Mouse (Mus musculus): Measurements from ENCODE around the gene Arhgef19. TPM values are rescaled to one million over a fixed set of nuclear protein-coding genes. Genes with fewer than 3 reads are reported as not detected.

Arhgef19 gene
- total and polyA plus RNA-seq, 3 experiments: 0.78 TPM; not detected in 2

DNA sequence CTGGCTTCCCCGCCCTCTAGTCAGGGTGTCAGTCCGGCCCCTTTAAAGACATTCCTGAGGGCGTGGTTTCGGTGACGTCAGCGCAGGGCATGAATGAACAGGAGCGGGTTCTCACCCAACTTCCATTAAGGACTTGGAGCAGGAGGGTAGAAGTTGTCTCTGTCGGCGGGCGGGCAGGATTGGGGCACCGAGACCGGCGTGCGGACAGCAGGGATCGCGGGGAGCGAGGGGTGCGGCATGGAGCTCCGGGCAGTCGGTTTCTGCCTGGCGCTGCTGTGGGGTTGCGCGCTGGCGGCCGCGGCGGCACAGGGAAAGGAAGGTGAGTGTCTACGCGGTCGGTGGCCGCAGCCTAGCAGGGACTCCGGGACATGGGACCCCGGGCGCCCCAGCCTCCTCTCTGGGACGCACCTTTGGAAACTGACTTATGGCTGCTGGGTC is 61.8 kb downstream of the Arhgef19 start, which contains the start of gene Epha2:
Gene Epha2 (plus strand): TSS at position 125 of the 438 bp plus-strand sequence.
- Histone ChIP-seq H3K9ac (ENCODE audit: control insufficient read depth, low read depth, low read length, poor library complexity, severe bottlenecking) (no peak within 1 kb of the TSS), H3K4me1 (ENCODE audit: control insufficient read depth in 1 of 2, insufficient read depth in 2 of 2, low read length in 2 of 2) (no peaks in the 10 kb centered on the region), H3K27ac (ENCODE audit: control insufficient read depth, low read depth, low read length) (no peak within 1 kb of the TSS), H3K9me3 (replicated peaks; ENCODE audit: insufficient read depth, low read length) (no peaks in the 10 kb centered on the region), H3K36me3 (ENCODE audit: control insufficient read depth in 1 of 2, insufficient read depth in 2 of 2, low read length in 2 of 2) (no peaks in the 10 kb centered on the region), H3K79me2 (ENCODE audit: control insufficient read depth, insufficient read depth, low read length, poor library complexity) (no peaks in the 10 kb centered on the region), H3K27me3 (ENCODE audit: control insufficient read depth in 1 of 2, insufficient read depth in 2 of 2, low read length in 2 of 2) (peaks cover 0 to 2% of the 10 kb centered on the region in 2 experiments; a peak in 1 of 4 replicates), H3K4me3 (ENCODE audit: control insufficient read depth in 1 of 2, insufficient read depth in 1 of 2, low read depth in 2 of 2, low read length in 2 of 2) (no peak within 1 kb of the TSS)
- DNase-seq (ENCODE audit: low read depth, low spot score): no peak
- TF ChIP-seq TAL1 (IDR thresholded peaks at IDR 0.05; ENCODE audit: low read length) (no peak), CTCF (IDR thresholded peaks at IDR 0.05 in 2 of 3, conservative IDR thresholded peaks at IDR 0.05 in 1 of 3; ENCODE audit: control insufficient read depth in 1 of 3, insufficient read depth in 1 of 3, low read depth in 2 of 3, low read length in 3 of 3, poor library complexity in 1 of 3, severe bottlenecking in 1 of 3) (no peak), TCF12 (IDR thresholded peaks at IDR 0.05; ENCODE audit: low read depth, low read length) (no peak), POLR2A (IDR thresholded peaks at IDR 0.05; ENCODE audit: control insufficient read depth in 1 of 2, insufficient read depth in 1 of 2, low read depth in 1 of 2, low read length in 2 of 2, poor library complexity in 1 of 2) (0 out of 4 replicates have a peak, but pooled peaks of 1 of the 2 experiments have one; percentile 39)

DNA sequence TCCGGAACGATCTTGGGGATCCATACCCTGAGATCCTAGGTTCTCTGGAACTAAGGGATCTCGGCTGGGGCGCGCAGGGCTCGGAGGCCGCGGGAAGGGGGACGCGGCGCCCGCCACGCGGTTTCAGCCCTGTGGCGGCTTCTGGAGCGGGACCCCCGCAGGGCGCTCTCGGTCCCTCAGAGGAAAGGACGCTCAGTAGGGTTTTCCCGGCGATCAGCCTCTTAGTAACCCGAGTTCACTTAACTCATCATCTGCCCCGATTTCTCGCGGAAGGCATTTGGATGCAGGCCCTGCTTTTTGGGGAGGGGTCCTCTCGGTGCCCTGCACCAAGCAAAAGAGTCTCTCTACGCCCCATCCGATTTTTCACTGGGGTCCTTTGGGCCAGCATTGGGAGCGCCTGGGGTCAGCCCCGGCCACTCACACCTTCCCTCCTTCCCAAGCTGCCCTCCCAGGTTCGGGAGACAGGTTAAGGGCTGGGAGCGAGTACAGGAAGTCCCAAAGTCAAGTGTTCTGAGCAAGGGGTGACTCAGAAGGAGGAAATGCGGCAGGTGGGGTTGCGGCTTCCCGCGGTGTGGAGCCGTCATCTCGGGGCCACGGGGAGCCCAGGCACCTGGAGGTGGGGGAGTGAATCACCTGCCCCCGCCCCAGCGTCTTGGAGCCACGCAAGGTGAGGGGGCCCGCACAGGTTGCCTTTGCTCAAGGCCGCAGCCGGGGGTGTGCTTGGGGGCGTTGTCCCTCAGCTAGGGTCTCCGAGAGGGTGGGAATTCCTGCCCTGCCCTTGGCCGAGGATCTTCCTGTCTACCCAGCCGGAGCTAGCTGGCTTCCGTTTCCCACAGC is 62.5 kb downstream of the Arhgef19 start:
- H3K79me2 ChIP-seq (ENCODE audit: control insufficient read depth, insufficient read depth, low read length, poor library complexity): no peaks in the 10 kb centered on the region
- DNase-seq (ENCODE audit: low read depth, low spot score): no peak
- H3K4me3 ChIP-seq (ENCODE audit: control insufficient read depth in 1 of 2, insufficient read depth in 1 of 2, low read depth in 2 of 2, low read length in 2 of 2): no peak overlapping the region
- no peaks in the 10 kb centered on the region for H3K4me1 ChIP-seq (ENCODE audit: control insufficient read depth in 1 of 2, insufficient read depth in 2 of 2, low read length in 2 of 2)
- H3K9ac ChIP-seq (ENCODE audit: control insufficient read depth, low read depth, low read length, poor library complexity, severe bottlenecking): no peak overlapping the region
- no peaks in the 10 kb centered on the region for H3K9me3 ChIP-seq (replicated peaks; ENCODE audit: insufficient read depth, low read length)
- H3K27me3 ChIP-seq (ENCODE audit: control insufficient read depth in 1 of 2, insufficient read depth in 2 of 2, low read length in 2 of 2): peaks cover 0 to 2% of the 10 kb centered on the region in 2 experiments; a peak in 1 of 4 replicates
- TF ChIP-seq POLR2A (IDR thresholded peaks at IDR 0.05; ENCODE audit: control insufficient read depth in 1 of 2, insufficient read depth in 1 of 2, low read depth in 1 of 2, low read length in 2 of 2, poor library complexity in 1 of 2) (0 out of 4 replicates have a peak, but pooled peaks of 1 of the 2 experiments have one; percentile 10), POLR2AphosphoS2 (IDR thresholded peaks at IDR 0.05; ENCODE audit: low read length) (no peak)
- no peak overlapping the region for H3K27ac ChIP-seq (ENCODE audit: control insufficient read depth, low read depth, low read length)
- no peaks in the 10 kb centered on the region for H3K36me3 ChIP-seq (ENCODE audit: control insufficient read depth in 1 of 2, insufficient read depth in 2 of 2, low read length in 2 of 2)

DNA sequence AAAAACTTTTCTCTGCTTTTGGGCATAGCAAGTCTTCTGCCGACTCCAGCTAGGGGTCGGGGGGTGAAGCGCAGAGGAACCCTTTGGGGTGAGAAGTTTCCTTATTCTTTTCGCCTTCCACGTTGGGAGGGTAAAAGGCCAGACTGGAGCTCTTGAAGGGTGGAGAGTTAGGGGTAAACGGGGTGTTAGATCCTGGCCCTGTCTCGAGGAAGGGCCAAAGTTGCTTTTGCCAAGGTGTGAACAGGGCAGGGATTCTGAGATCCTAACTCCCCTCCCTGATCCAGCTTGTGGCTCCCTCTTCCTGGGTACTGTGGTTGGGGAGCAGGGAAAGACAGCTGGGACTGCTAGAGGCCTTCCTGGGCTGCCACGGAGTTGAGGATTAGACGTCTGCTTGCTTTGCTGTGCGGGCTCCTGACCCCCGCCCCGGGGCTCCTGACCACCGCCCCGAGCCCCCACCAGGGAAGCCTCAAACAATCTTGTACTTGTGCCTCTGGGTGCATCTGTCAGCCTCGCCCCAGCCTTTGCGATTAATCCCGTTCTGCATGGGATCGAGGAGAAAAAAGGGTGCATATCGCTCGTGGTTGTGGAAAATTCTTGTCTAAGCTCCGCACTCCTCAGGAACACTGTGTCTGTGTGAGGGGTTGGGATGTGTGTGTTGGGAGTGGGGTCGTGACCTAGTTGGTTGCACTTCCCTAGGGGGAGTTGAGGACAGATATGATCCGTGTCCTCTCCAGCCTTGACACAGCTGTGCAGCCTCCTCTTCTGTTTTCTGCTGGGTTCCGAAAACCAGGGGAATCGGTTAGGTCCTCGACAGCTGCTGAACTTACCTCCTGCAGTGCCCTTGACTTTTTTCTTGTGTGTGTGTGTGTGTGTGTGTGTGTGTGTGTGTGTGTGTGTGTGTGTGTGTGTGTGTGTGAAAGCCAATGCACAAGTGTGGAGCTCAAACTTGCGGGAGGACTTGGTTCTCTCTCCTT is 63.4 kb downstream of the Arhgef19 start:
- TF ChIP-seq JUND (IDR thresholded peaks at IDR 0.05; ENCODE audit: low read depth, low read length) (no peak), ELF1 (IDR thresholded peaks at IDR 0.05; ENCODE audit: low read depth, low read length) (no peak), POLR2AphosphoS2 (IDR thresholded peaks at IDR 0.05; ENCODE audit: low read length) (no peak), E2F4 (IDR thresholded peaks at IDR 0.05; ENCODE audit: borderline replicate concordance, low read depth, low read length) (no peak), USF1 (IDR thresholded peaks at IDR 0.05; ENCODE audit: low read depth, low read length) (no peak)
- Histone ChIP-seq H3K27ac (ENCODE audit: control insufficient read depth, low read depth, low read length) (no peak overlapping the region), H3K4me3 (ENCODE audit: control insufficient read depth in 1 of 2, insufficient read depth in 1 of 2, low read depth in 2 of 2, low read length in 2 of 2) (no peak overlapping the region), H3K4me1 (ENCODE audit: control insufficient read depth in 1 of 2, insufficient read depth in 2 of 2, low read length in 2 of 2) (no peaks in the 10 kb centered on the region), H3K36me3 (ENCODE audit: control insufficient read depth in 1 of 2, insufficient read depth in 2 of 2, low read length in 2 of 2) (no peaks in the 10 kb centered on the region), H3K9ac (ENCODE audit: control insufficient read depth, low read depth, low read length, poor library complexity, severe bottlenecking) (no peak overlapping the region), H3K27me3 (ENCODE audit: control insufficient read depth in 1 of 2, insufficient read depth in 2 of 2, low read length in 2 of 2) (0 out of 4 replicates have a peak, but pooled peaks cover 0 to 2% of the 10 kb centered on the region in 2 experiments), H3K9me3 (replicated peaks; ENCODE audit: insufficient read depth, low read length) (no peaks in the 10 kb centered on the region), H3K79me2 (ENCODE audit: control insufficient read depth, insufficient read depth, low read length, poor library complexity) (no peaks in the 10 kb centered on the region)
- no peak for DNase-seq (ENCODE audit: low read depth, low spot score)
